Mouse (Mus musculus) neural tube, embryonic 11.5 days (tissue): ENCODE measurements around the gene Pcsk2. TPM values are rescaled to one million over a fixed set of nuclear protein-coding genes. Genes with fewer than 3 reads are reported as not detected.
A peak's percentile ranks its signal among the peaks of the same experiment; 100 is the strongest.

Source experiments
- ATAC-seq: fragments of 200-750 bp; cut with Nextera tagmentation; 2 replicates; pipeline ENCODE4 v1.8.0; 2017; ENCODE audit warnings: moderate number of reproducible peaks, mild to moderate bottlenecking, moderate TSS enrichment, moderate library complexity; ENCODE audit not compliant: insufficient read depth, low FRiP score, low TSS enrichment
- DNase-seq: peaks from one replicate; pipeline ENCODE4 v3.0.0-alpha.2; 2015; ENCODE audit warnings: low spot score
- H3K27ac ChIP-seq: fragments of 300-500 bp; sonication (generic); 2 replicates; pipeline ENCODE4 v1.5.1; 2014; ENCODE audit warnings: low read depth, mild to moderate bottlenecking, low read length
- H3K27me3 ChIP-seq: fragments of 300-500 bp; sonication (generic); 2 replicates; pipeline ENCODE4 v1.6.1; 2014; ENCODE audit warnings: mild to moderate bottlenecking, low read length, mixed read lengths; ENCODE audit not compliant: control insufficient read depth, insufficient read depth
- H3K36me3 ChIP-seq: fragments of 300-500 bp; sonication (generic); 2 replicates; pipeline ENCODE4 v1.6.1; 2014; ENCODE audit warnings: mild to moderate bottlenecking, low read length, moderate library complexity, mixed read lengths; ENCODE audit not compliant: control insufficient read depth, insufficient read depth
- H3K4me1 ChIP-seq: fragments of 300-500 bp; sonication (generic); 2 replicates; pipeline ENCODE4 v1.6.1; 2014; ENCODE audit warnings: low read length, mixed read lengths; ENCODE audit not compliant: control insufficient read depth, insufficient read depth
- H3K4me2 ChIP-seq: fragments of 300-500 bp; sonication (generic); 2 replicates; pipeline ENCODE4 v1.6.1; 2014; ENCODE audit warnings: low read depth, mild to moderate bottlenecking, moderate library complexity
- H3K4me3 ChIP-seq: fragments of 300-500 bp; sonication (generic); 2 replicates; pipeline ENCODE4 v1.5.1; 2014; ENCODE audit warnings: low read depth, low read length
- H3K9ac ChIP-seq: fragments of 300-500 bp; sonication (generic); 2 replicates; pipeline ENCODE4 v1.6.1; 2014; ENCODE audit warnings: mild to moderate bottlenecking, low read length
- H3K9me3 ChIP-seq: fragments of 300-500 bp; sonication (generic); 2 replicates; pipeline ENCODE4 v1.6.1; 2016; ENCODE audit warnings: low read length; ENCODE audit not compliant: control insufficient read depth
- WGBS: fragments of 180-500 bp; shearing (Covaris S2); extraction: QIAGEN DNeasy Blood & Tissue Kit; methylation state at CpG from one replicate; pipeline ENCODE4 v1.1.7; 2014; 5-methylcytosine and 5-hydroxymethylcytosine counted together
- polyA plus RNA-seq: library from polyadenylated mRNA; unstranded; fragments of >200 nt; fragmentation: Nextera tagmentation; extraction: Ambion mirVana; gene quantifications from 2 replicates; pipeline ENCODE4 v1.2.1, GENCODE M21; 2014

Gene Pcsk2
- polyA plus RNA-seq, 1 experiment from 2014 or later = 7.5 TPM

DNA sequence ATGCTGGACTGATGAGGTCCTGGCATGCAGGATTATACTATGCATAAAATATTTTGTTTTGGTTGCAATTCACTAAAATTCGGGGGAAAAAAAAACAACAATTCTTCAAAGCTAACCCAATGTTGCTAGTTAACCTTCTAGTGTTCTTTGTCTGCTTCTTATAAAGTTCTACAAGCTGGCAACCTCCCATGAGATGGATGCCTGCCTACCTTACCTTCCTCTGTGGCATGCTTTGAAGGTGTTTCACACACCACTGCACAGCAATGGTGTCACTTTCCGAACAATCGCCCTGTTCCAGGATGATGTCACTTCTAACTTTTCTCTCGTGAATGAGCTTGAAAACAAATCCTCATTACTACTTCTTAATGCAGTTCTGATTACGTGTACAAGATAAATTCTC lies 68.8 kb downstream of the Pcsk2 start:
- H3K27ac ChIP-seq = no peak overlapping the region
- no peaks in the 10 kb centered on the region for H3K9me3 ChIP-seq
- H3K27me3 ChIP-seq = no peaks in the 10 kb centered on the region
- no peaks in the 10 kb centered on the region; the same call in 1 of the 2 replicates for H3K4me1 ChIP-seq
- no peak overlapping the region for H3K4me2 ChIP-seq
- no peaks in the 10 kb centered on the region for H3K36me3 ChIP-seq
- ATAC-seq = no peak
- DNase-seq = no peak
- 71% methylated on average over 5 of the region's 5 CpGs for WGBS
- H3K4me3 ChIP-seq = no peak overlapping the region
- H3K9ac ChIP-seq = no peak overlapping the region

DNA sequence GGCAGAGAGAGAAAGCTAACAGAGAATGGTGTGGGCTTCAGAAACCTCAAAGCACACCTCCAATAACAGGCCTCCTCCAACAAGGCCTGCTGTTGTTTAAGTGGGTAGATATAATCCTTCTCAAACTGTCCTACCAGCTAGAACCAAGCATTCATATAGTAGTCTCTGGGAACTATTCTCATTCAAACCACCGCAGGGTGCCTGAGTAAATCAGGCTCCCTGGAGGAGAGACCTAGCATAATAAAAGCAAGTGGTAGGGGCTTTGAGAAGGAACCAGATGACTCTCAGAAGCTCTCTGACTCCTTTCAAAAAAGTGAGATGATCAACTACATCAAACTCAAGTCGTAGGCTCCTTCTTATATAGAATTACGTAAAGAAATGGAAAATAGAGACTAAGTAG lies 75.0 kb downstream of the Pcsk2 start:
- Histone ChIP-seq H3K9me3 (no peaks in the 10 kb centered on the region), H3K9ac (no peak overlapping the region), H3K27ac (no peak overlapping the region), H3K27me3 (no peaks in the 10 kb centered on the region), H3K4me3 (no peak overlapping the region), H3K4me2 (no peak overlapping the region), H3K36me3 (no peaks in the 10 kb centered on the region), H3K4me1 (no peaks in the 10 kb centered on the region)
- ATAC-seq (no peak), DNase-seq (no peak)
- WGBS = 36% methylated on average over 3 of the region's 3 CpGs

- H3K4me2 ChIP-seq = no peak overlapping the region
- H3K9ac ChIP-seq = no peak overlapping the region
- DNase-seq = no peak
- no peak overlapping the region for H3K27ac ChIP-seq
- no peak overlapping the region for H3K4me3 ChIP-seq
- no peak for ATAC-seq
- no peaks in the 10 kb centered on the region for H3K36me3 ChIP-seq
- 69% methylated on average over 3 of the region's 3 CpGs for WGBS
- H3K27me3 ChIP-seq = no peaks in the 10 kb centered on the region
- no peaks in the 10 kb centered on the region for H3K9me3 ChIP-seq
- H3K4me1 ChIP-seq = no peaks in the 10 kb centered on the region
These were observed 78.0 kb downstream of the Pcsk2 start for GRCm38 (mm10) chr2:143623916-143624315.

GRCm38 (mm10) chr2:143643305-143643704 lies 97.3 kb downstream of the Pcsk2 start:
- Histone ChIP-seq H3K9me3 (no peaks in the 10 kb centered on the region), H3K4me3 (no peak overlapping the region), H3K36me3 (no peaks in the 10 kb centered on the region), H3K27ac (no peak overlapping the region), H3K27me3 (no peaks in the 10 kb centered on the region), H3K9ac (no peak overlapping the region), H3K4me1 (peaks cover 3% of the 10 kb centered on the region; the same call in 1 of the 2 replicates), H3K4me2 (no peak overlapping the region)
- ATAC-seq (no peak), DNase-seq (no peak)
- whole genome bisulfite sequencing = 87% methylated on average over 1 of the region's 1 CpGs

- WGBS = 85% methylated on average over 4 of the region's 4 CpGs
- no peak for DNase-seq
- no peaks in the 10 kb centered on the region for H3K36me3 ChIP-seq
- H3K27ac ChIP-seq = no peak overlapping the region
- H3K9me3 ChIP-seq = no peaks in the 10 kb centered on the region
- ATAC-seq = no peak
- H3K4me3 ChIP-seq = no peak overlapping the region
- H3K4me2 ChIP-seq = no peak overlapping the region
- H3K9ac ChIP-seq = no peak overlapping the region
- H3K27me3 ChIP-seq = no peaks in the 10 kb centered on the region
- peaks cover 3% of the 10 kb centered on the region; the same call in 1 of the 2 replicates for H3K4me1 ChIP-seq
These were observed 98.4 kb downstream of the Pcsk2 start for GRCm38 (mm10) chr2:143644374-143644773.

- no peaks in the 10 kb centered on the region for H3K36me3 ChIP-seq
- H3K4me1 ChIP-seq = peaks cover 3% of the 10 kb centered on the region; the same call in 1 of the 2 replicates
- DNase-seq (no peak), ATAC-seq (no peak)
- no peak overlapping the region for H3K9ac ChIP-seq
- H3K27ac ChIP-seq = no peak overlapping the region
- no peaks in the 10 kb centered on the region for H3K27me3 ChIP-seq
- no peak overlapping the region for H3K4me3 ChIP-seq
- no peaks in the 10 kb centered on the region for H3K9me3 ChIP-seq
- H3K4me2 ChIP-seq = no peak overlapping the region
- 58% methylated on average over 5 of the region's 5 CpGs for WGBS
These were observed 100.0 kb downstream of the Pcsk2 start for GRCm38 (mm10) chr2:143646001-143646400.

GRCm38 (mm10) chr2:143654621-143655020 lies 108.7 kb downstream of the Pcsk2 start:
- H3K9ac ChIP-seq = no peak overlapping the region
- H3K4me3 ChIP-seq = no peak overlapping the region
- no peaks in the 10 kb centered on the region for H3K4me1 ChIP-seq
- no peaks in the 10 kb centered on the region for H3K27me3 ChIP-seq
- H3K9me3 ChIP-seq = no peaks in the 10 kb centered on the region
- ATAC-seq = no peak
- H3K27ac ChIP-seq = no peak overlapping the region
- WGBS = 84% methylated on average over 4 of the region's 4 CpGs
- no peak for DNase-seq
- no peak overlapping the region for H3K4me2 ChIP-seq
- no peaks in the 10 kb centered on the region for H3K36me3 ChIP-seq

GRCm38 (mm10) chr2:143656968-143657367 lies 111.0 kb downstream of the Pcsk2 start:
- H3K4me1 ChIP-seq = no peaks in the 10 kb centered on the region
- no peak overlapping the region for H3K27ac ChIP-seq
- WGBS = 61% methylated on average over 4 of the region's 4 CpGs
- DNase-seq (peak; percentile 17), ATAC-seq (no peak; the same call in 1 of the 2 replicates)
- H3K4me3 ChIP-seq = no peak overlapping the region
- H3K27me3 ChIP-seq = no peaks in the 10 kb centered on the region
- no peak overlapping the region for H3K9ac ChIP-seq
- H3K9me3 ChIP-seq = no peaks in the 10 kb centered on the region
- H3K4me2 ChIP-seq = no peak overlapping the region
- H3K36me3 ChIP-seq = no peaks in the 10 kb centered on the region

DNA sequence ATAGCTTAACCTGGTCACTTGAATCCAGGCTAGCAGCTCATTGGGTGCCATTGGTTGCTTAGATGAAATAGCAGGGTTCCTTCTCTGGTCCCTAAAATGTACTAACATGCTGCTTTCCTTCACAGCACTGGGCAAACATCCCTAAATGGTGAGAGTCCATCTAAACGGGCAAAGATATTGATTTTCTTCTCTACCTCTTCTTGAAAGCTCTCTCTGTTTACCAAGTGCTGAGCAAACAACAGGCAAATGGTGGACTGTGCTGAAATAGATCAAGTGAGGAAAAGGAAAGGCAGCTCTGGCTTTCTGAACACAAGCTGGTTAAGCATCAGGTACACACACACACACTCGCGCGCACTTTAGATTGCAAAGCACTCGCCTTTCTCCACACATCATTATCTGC lies 120.8 kb downstream of the Pcsk2 start:
- Histone ChIP-seq H3K4me1 (no peaks in the 10 kb centered on the region), H3K27ac (no peak overlapping the region), H3K9me3 (no peaks in the 10 kb centered on the region), H3K9ac (no peak overlapping the region), H3K4me3 (no peak overlapping the region), H3K27me3 (no peaks in the 10 kb centered on the region), H3K36me3 (no peaks in the 10 kb centered on the region), H3K4me2 (no peak overlapping the region)
- DNase-seq (no peak), ATAC-seq (no peak)
- 80% methylated on average over 5 of the region's 5 CpGs for WGBS
